Mouse (Mus musculus) brain, embryonic 18.5 days (tissue): ENCODE measurements at regions not wholly inside any gene's neighbourhood (a gene's known extent, or its start where the extent isn't known, plus 50 kb on each side); places are given as distances from the start of the nearest gene placed in this dataset.
"Not testable (repeated sequence)": the region's sequence is repeated elsewhere in the genome, so short reads cannot be mapped to it uniquely, and the experiment has no call there.

Experiments
- DNase-seq: peaks from one replicate; pipeline ENCODE4 v3.0.0-alpha.2; 2012; ENCODE audit warnings: low read depth, low spot score

GRCm38 (mm10) chr4:110038696-110039095 is 60.8 kb downstream of the Dmrta2 start:
- no peak for DNase-seq

- DNase-seq: no peak
Measured at GRCm38 (mm10) chr4:110044851-110045618, 67.2 kb downstream of the Dmrta2 start.

- DNase-seq: no peak
Measured at GRCm38 (mm10) chr4:110045651-110046269, 67.9 kb downstream of the Dmrta2 start.

- DNase-seq: no peak
Measured at GRCm38 (mm10) chr4:110046270-110046651, 68.4 kb downstream of the Dmrta2 start.

GRCm38 (mm10) chr4:110050393-110051280 is 72.8 kb downstream of the Dmrta2 start:
- peak; percentile 51 for DNase-seq

- peak; percentile 6 for DNase-seq
Measured at GRCm38 (mm10) chr4:110051281-110051665, 73.4 kb downstream of the Dmrta2 start.

- DNase-seq: no peak
Measured at GRCm38 (mm10) chr4:110051872-110052271, 74.0 kb downstream of the Dmrta2 start.

GRCm38 (mm10) chr4:110052998-110053397 is 75.1 kb downstream of the Dmrta2 start:
- DNase-seq: no peak

- no peak for DNase-seq
Measured at GRCm38 (mm10) chr4:110073836-110074235, 96.0 kb downstream of the Dmrta2 start.

GRCm38 (mm10) chr4:110083371-110083770 is 105.5 kb downstream of the Dmrta2 start:
- DNase-seq: no peak

- no peak for DNase-seq
Measured at GRCm38 (mm10) chr4:110087570-110088247, 109.9 kb downstream of the Dmrta2 start.

GRCm38 (mm10) chr4:110093040-110093820 is 115.4 kb downstream of the Dmrta2 start:
- no peak for DNase-seq

- no peak for DNase-seq
Measured at GRCm38 (mm10) chr4:110094541-110094940, 116.7 kb downstream of the Dmrta2 start.

GRCm38 (mm10) chr4:110095760-110096593 is 118.1 kb downstream of the Dmrta2 start:
- DNase-seq: no peak

GRCm38 (mm10) chr4:110104119-110104518 is 126.3 kb downstream of the Dmrta2 start:
- not testable (repeated sequence) for DNase-seq

GRCm38 (mm10) chr4:110106620-110107243 is 128.9 kb downstream of the Dmrta2 start:
- no peak for DNase-seq

- DNase-seq: no peak
Measured at GRCm38 (mm10) chr4:110119438-110119837, 141.6 kb downstream of the Dmrta2 start.

- no peak for DNase-seq
Measured at GRCm38 (mm10) chr4:110119874-110120273, 142.0 kb downstream of the Dmrta2 start.

GRCm38 (mm10) chr4:110120761-110121160 is 142.9 kb downstream of the Dmrta2 start:
- DNase-seq: no peak
